Mouse (Mus musculus) megakaryocyte, adult 5-6 weeks (primary cell): Measurements from ENCODE around the gene Ano4. TPM values are rescaled to one million over a fixed set of nuclear protein-coding genes. Genes with fewer than 3 reads are reported as not detected.

Experiments
- ATAC-seq: 2 replicates; pipeline ENCODE4 v1.8.0; 2016; ENCODE audit warnings: mild to moderate bottlenecking, inconsistent platforms; ENCODE audit not compliant: poor library complexity, severe bottlenecking
- total RNA-seq, 2 experiments: library from RNA; stranded (forward) in 1 of 2; stranded (reverse) in 1 of 2; fragments of 153-499, 151-499 nt in 1 of 2; fragments of 221-1000, 200-1000 nt in 1 of 2; gene quantifications; 2 replicates each; pipeline versions ENCODE4 v1.2.3 to v1.2.4; 2015 to 2017

Gene Ano4
- total RNA-seq, 2 experiments from 2014 or later: not detected

- no peak for ATAC-seq
Observed at GRCm38 (mm10) chr10:89290698-89291097, 53.9 kb downstream of the Ano4 start.

GRCm38 (mm10) chr10:89289290-89289689 lies 55.3 kb downstream of the Ano4 start:
- no peak for ATAC-seq

GRCm38 (mm10) chr10:89280402-89280801 lies 64.2 kb downstream of the Ano4 start:
- no peak for ATAC-seq

GRCm38 (mm10) chr10:89273001-89273680 lies 71.4 kb downstream of the Ano4 start:
- no peak for ATAC-seq

GRCm38 (mm10) chr10:89267312-89267711 lies 77.2 kb downstream of the Ano4 start:
- peak; percentile 69 for ATAC-seq

- ATAC-seq: no peak
Observed at GRCm38 (mm10) chr10:89263396-89263795, 81.2 kb downstream of the Ano4 start.

GRCm38 (mm10) chr10:89257457-89258381 lies 86.8 kb downstream of the Ano4 start:
- no peak for ATAC-seq

- no peak for ATAC-seq
Observed at GRCm38 (mm10) chr10:89256762-89257456, 87.7 kb downstream of the Ano4 start.

- ATAC-seq: no peak
Observed at GRCm38 (mm10) chr10:89254765-89255164, 89.8 kb downstream of the Ano4 start.

GRCm38 (mm10) chr10:89253799-89254198 lies 90.8 kb downstream of the Ano4 start:
- ATAC-seq: no peak

GRCm38 (mm10) chr10:89252636-89253035 lies 91.9 kb downstream of the Ano4 start:
- ATAC-seq: no peak

- ATAC-seq: no peak
Observed at GRCm38 (mm10) chr10:89243808-89244207, 100.8 kb downstream of the Ano4 start.

- ATAC-seq: no peak
Observed at GRCm38 (mm10) chr10:89224524-89224923, 120.0 kb downstream of the Ano4 start.

- ATAC-seq: no peak
Observed at GRCm38 (mm10) chr10:89222284-89222989, 122.1 kb downstream of the Ano4 start.

GRCm38 (mm10) chr10:89216078-89216477 lies 128.5 kb downstream of the Ano4 start:
- no peak for ATAC-seq

GRCm38 (mm10) chr10:89205858-89206257 lies 138.7 kb downstream of the Ano4 start:
- 0 out of 2 replicates have a peak, but pooled peaks have one; percentile 45 for ATAC-seq

GRCm38 (mm10) chr10:89196444-89196843 lies 148.1 kb downstream of the Ano4 start:
- no peak for ATAC-seq

GRCm38 (mm10) chr10:89195068-89195467 lies 149.5 kb downstream of the Ano4 start:
- no peak for ATAC-seq

- no peak for ATAC-seq
Observed at GRCm38 (mm10) chr10:89194440-89194839, 150.1 kb downstream of the Ano4 start.

GRCm38 (mm10) chr10:89177921-89178320 lies 166.6 kb downstream of the Ano4 start:
- ATAC-seq: no peak

GRCm38 (mm10) chr10:89164533-89164932 lies 180.0 kb downstream of the Ano4 start:
- ATAC-seq: no peak
